Mouse (Mus musculus) stomach, embryonic 14.5 days (tissue): ENCODE measurements around the gene Cd247. TPM values are rescaled to one million over a fixed set of nuclear protein-coding genes. Genes with fewer than 3 reads are reported as not detected.

Experiments
- ATAC-seq: fragments of 200-750 bp; cut with Nextera tagmentation; 2 replicates; pipeline ENCODE4 v1.8.0; 2017; ENCODE audit warnings: low read depth, moderate TSS enrichment; ENCODE audit not compliant: insufficient number of reproducible peaks, insufficient read depth, low FRiP score
- H3K27ac ChIP-seq: fragments of 300-500 bp; sonication (generic); 2 replicates; pipeline ENCODE4 v1.5.1; 2014; ENCODE audit warnings: mild to moderate bottlenecking, low read length, moderate library complexity, mixed read lengths
- H3K27me3 ChIP-seq: fragments of 300-500 bp; sonication (generic); 2 replicates; pipeline ENCODE4 v1.6.1; 2014; ENCODE audit warnings: low read length, control low read depth, mixed read lengths; ENCODE audit not compliant: control insufficient read depth, insufficient read depth
- H3K36me3 ChIP-seq: fragments of 300-500 bp; sonication (generic); 2 replicates; pipeline ENCODE4 v1.6.1; 2014; ENCODE audit warnings: mild to moderate bottlenecking, control low read depth, low read length, moderate library complexity, mixed read lengths; ENCODE audit not compliant: control insufficient read depth, insufficient read depth
- H3K4me1 ChIP-seq: fragments of 300-500 bp; sonication (generic); 2 replicates; pipeline ENCODE4 v1.6.1; 2014; ENCODE audit warnings: low read length, control low read depth, mixed read lengths; ENCODE audit not compliant: control insufficient read depth, insufficient read depth
- H3K4me2 ChIP-seq: fragments of 300-500 bp; sonication (generic); replicated peaks from 2 replicates; pipeline ENCODE4 v1.6.1; 2014; ENCODE audit warnings: low read depth, low read length, control low read depth
- H3K4me3 ChIP-seq: fragments of 300-500 bp; sonication (generic); 2 replicates; pipeline ENCODE4 v1.5.1; 2014; ENCODE audit warnings: low read depth, low read length, control low read depth
- H3K9ac ChIP-seq: fragments of 300-500 bp; sonication (generic); replicated peaks from 2 replicates; pipeline ENCODE4 v1.6.1; 2014; ENCODE audit warnings: low read depth, mild to moderate bottlenecking, control low read depth, low read length, moderate library complexity, mixed read lengths
- H3K9me3 ChIP-seq: fragments of 300-500 bp; sonication (generic); 2 replicates; pipeline ENCODE4 v1.6.1; 2016; ENCODE audit warnings: low read depth, low read length, control low read depth; ENCODE audit not compliant: control insufficient read depth
- WGBS: fragments of 180-500 bp; shearing (Covaris S2); extraction: QIAGEN DNeasy Blood & Tissue Kit; methylation state at CpG from one replicate; pipeline ENCODE4 v1.1.7; 2014; 5-methylcytosine and 5-hydroxymethylcytosine counted together
- polyA plus RNA-seq: library from polyadenylated mRNA; unstranded; fragments of >200 nt; fragmentation: Nextera tagmentation; extraction: Ambion mirVana; gene quantifications from 2 replicates; pipeline ENCODE4 v1.2.1, GENCODE M21; 2014

Gene Cd247
- polyA plus RNA-seq, 1 experiment from 2014 or later = 1.5 TPM

GRCm38 (mm10) chr1:165908153-165908552 lies 119.7 kb downstream of the Cd247 start:
- Histone ChIP-seq H3K27ac (no peak overlapping the region), H3K4me2 (no peak overlapping the region), H3K36me3 (peaks cover 6% of the 10 kb centered on the region), H3K4me3 (no peak overlapping the region), H3K9me3 (no peaks in the 10 kb centered on the region), H3K9ac (no peak overlapping the region), H3K4me1 (no peaks in the 10 kb centered on the region), H3K27me3 (no peaks in the 10 kb centered on the region)
- no peak for ATAC-seq
- WGBS = 75% methylated on average over 2 of the region's 2 CpGs

- Histone ChIP-seq H3K27me3 (no peaks in the 10 kb centered on the region), H3K4me3 (no peak overlapping the region), H3K9me3 (no peaks in the 10 kb centered on the region), H3K36me3 (peaks cover 6% of the 10 kb centered on the region), H3K4me1 (no peaks in the 10 kb centered on the region), H3K4me2 (no peak overlapping the region), H3K9ac (no peak overlapping the region), H3K27ac (no peak overlapping the region)
- 83% methylated on average over 3 of the region's 3 CpGs for WGBS
- no peak for ATAC-seq
These were observed 120.3 kb downstream of the Cd247 start for GRCm38 (mm10) chr1:165908806-165909205.

- no peaks in the 10 kb centered on the region for H3K9me3 ChIP-seq
- no peak overlapping the region for H3K27ac ChIP-seq
- H3K4me3 ChIP-seq = no peak overlapping the region
- no peaks in the 10 kb centered on the region for H3K27me3 ChIP-seq
- H3K4me1 ChIP-seq = no peaks in the 10 kb centered on the region
- ATAC-seq = no peak
- no peak overlapping the region for H3K4me2 ChIP-seq
- no peak overlapping the region for H3K9ac ChIP-seq
- H3K36me3 ChIP-seq = peaks cover 6% of the 10 kb centered on the region
- 85% methylated on average over 3 of the region's 3 CpGs for WGBS
These were observed 121.0 kb downstream of the Cd247 start for GRCm38 (mm10) chr1:165909471-165909870.

- Histone ChIP-seq H3K27ac (no peak overlapping the region), H3K9me3 (no peaks in the 10 kb centered on the region), H3K4me2 (no peak overlapping the region), H3K36me3 (no peaks in the 10 kb centered on the region; the same call in 1 of the 2 replicates), H3K9ac (no peak overlapping the region), H3K27me3 (no peaks in the 10 kb centered on the region), H3K4me3 (no peak overlapping the region), H3K4me1 (no peaks in the 10 kb centered on the region)
- ATAC-seq = no peak
- WGBS = 83% methylated on average over 2 of the region's 2 CpGs
These were observed 125.4 kb downstream of the Cd247 start for GRCm38 (mm10) chr1:165913720-165914415.

GRCm38 (mm10) chr1:165914416-165914801 lies 125.9 kb downstream of the Cd247 start:
- no peaks in the 10 kb centered on the region for H3K4me1 ChIP-seq
- no peaks in the 10 kb centered on the region for H3K9me3 ChIP-seq
- H3K9ac ChIP-seq = no peak overlapping the region
- no peak overlapping the region for H3K27ac ChIP-seq
- WGBS = 87% methylated on average over 2 of the region's 2 CpGs
- H3K4me3 ChIP-seq = no peak overlapping the region
- no peak for ATAC-seq
- H3K4me2 ChIP-seq = no peak overlapping the region
- no peaks in the 10 kb centered on the region for H3K27me3 ChIP-seq
- H3K36me3 ChIP-seq = no peaks in the 10 kb centered on the region; the same call in 1 of the 2 replicates

- Histone ChIP-seq H3K4me2 (no peak overlapping the region), H3K36me3 (no peaks in the 10 kb centered on the region), H3K9ac (no peak overlapping the region), H3K9me3 (no peaks in the 10 kb centered on the region), H3K4me3 (no peak overlapping the region), H3K4me1 (no peaks in the 10 kb centered on the region), H3K27ac (no peak overlapping the region), H3K27me3 (no peaks in the 10 kb centered on the region)
- ATAC-seq = no peak
- WGBS = 68% methylated on average over 3 of the region's 3 CpGs
These were observed 132.5 kb downstream of the Cd247 start for GRCm38 (mm10) chr1:165921026-165921425.

- Histone ChIP-seq H3K27me3 (no peaks in the 10 kb centered on the region), H3K4me3 (no peak overlapping the region), H3K36me3 (no peaks in the 10 kb centered on the region), H3K9ac (no peak overlapping the region), H3K9me3 (no peaks in the 10 kb centered on the region), H3K4me2 (no peak overlapping the region), H3K27ac (no peak overlapping the region), H3K4me1 (no peaks in the 10 kb centered on the region)
- no peak for ATAC-seq
- 72% methylated on average over 1 of the region's 1 CpGs for WGBS
These were observed 134.0 kb downstream of the Cd247 start for GRCm38 (mm10) chr1:165922488-165922887.

GRCm38 (mm10) chr1:165925207-165925606 lies 136.7 kb downstream of the Cd247 start:
- Histone ChIP-seq H3K9me3 (no peaks in the 10 kb centered on the region), H3K27me3 (no peaks in the 10 kb centered on the region), H3K4me3 (no peak overlapping the region), H3K4me1 (no peaks in the 10 kb centered on the region), H3K4me2 (no peak overlapping the region), H3K9ac (no peak overlapping the region), H3K27ac (no peak overlapping the region), H3K36me3 (no peaks in the 10 kb centered on the region)
- no peak for ATAC-seq
- 82% methylated on average over 2 of the region's 2 CpGs for WGBS
